Mouse (Mus musculus): ENCODE results near the gene Tmbim1. TPM values are rescaled to one million over a fixed set of nuclear protein-coding genes. Genes with fewer than 3 reads are reported as not detected.
"Not testable (repeated sequence)": the region's sequence is repeated elsewhere in the genome, so short reads cannot be mapped to it uniquely, and the experiment has no call there.

Gene Tmbim1
- polyA plus RNA-seq, 1 experiment from 2014 or later, result 8.0 TPM

DNA sequence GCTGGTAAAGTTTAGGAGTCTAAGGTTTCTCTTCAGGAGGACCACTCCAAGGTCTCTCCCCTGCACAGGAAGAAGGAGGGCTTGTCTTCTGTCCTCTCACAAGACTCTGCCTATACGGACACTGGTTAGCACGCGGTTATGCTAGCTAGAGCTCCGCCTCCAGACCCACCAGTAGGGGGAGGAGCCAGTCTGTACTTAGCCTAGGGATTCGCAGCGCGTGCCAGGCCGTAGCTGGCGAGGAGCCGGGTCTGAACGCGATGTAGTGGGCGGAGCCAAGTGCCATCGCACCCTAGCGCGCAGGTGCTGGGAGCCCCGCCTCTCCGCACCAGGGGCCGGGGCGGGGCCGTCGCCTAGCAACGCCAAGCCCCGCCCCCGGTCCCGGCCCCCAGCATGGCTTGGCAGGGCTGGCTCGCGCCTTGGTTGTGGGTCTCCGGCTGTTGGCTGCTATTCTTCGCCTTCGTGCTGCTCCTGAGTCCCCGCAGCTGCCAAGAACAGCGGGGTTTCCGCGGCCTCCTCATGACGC is 26.9 kb upstream of the Tmbim1 start:
- Histone ChIP-seq H3K27me3 (ENCODE audit: control insufficient read depth, insufficient read depth, low read length) (no peaks in the 10 kb centered on the region), H3K4me3 (replicated peaks; ENCODE audit: low read length) (peak overlapping the region; percentile 43), H3K36me3 (replicated peaks; ENCODE audit: control insufficient read depth, insufficient read depth) (peaks cover 7% of the 10 kb centered on the region; the same call in 1 of the 2 replicates), H3K4me2 (replicated peaks) (peak overlapping the region; percentile 85), H3K4me1 (replicated peaks; ENCODE audit: control insufficient read depth, insufficient read depth, low read length) (peaks cover 13% of the 10 kb centered on the region), H3K9ac (peak overlapping the region; percentile 58), H3K27ac (peak overlapping the region; percentile 80), H3K9me3 (ENCODE audit: control insufficient read depth, low read length) (no peaks in the 10 kb centered on the region)
- DNase-seq (ENCODE audit: low spot score) (peak; percentile 97), ATAC-seq (ENCODE audit: low FRiP score) (peak; percentile 95)
- WGBS, result 0% methylated on average over 33 of the region's 36 CpGs

DNA sequence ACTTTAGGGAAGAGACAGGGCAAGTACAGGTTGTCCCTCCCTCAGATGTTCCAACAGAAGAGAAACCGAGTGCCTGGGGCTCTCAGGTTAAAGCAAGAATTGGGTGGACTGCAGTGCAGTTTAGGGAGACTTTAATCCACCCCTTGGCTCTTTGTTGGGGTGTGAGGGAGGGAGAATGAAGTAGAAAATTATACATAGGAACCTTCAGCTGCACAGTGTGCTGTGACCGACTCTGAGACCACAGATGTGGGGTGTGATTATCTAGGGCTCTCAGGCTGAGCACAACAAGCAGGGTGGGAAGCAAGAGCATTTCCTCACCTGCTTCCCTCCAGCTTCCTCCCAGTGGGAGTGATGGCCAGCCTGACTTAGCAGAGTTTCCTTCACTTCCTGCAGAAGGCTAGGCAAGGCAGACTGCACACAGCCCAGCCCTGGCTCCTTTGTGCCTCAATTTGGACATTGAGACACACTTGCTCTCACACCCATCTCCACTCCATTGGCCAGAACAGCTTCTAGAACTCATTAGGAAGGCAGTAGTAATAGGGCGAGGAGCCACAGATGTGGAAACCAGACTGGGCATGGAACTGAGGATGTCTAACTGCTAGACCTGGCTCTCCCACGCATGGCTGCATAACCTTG is 25.7 kb upstream of the Tmbim1 start:
- WGBS, result 81% methylated on average over 4 of the region's 4 CpGs

DNA sequence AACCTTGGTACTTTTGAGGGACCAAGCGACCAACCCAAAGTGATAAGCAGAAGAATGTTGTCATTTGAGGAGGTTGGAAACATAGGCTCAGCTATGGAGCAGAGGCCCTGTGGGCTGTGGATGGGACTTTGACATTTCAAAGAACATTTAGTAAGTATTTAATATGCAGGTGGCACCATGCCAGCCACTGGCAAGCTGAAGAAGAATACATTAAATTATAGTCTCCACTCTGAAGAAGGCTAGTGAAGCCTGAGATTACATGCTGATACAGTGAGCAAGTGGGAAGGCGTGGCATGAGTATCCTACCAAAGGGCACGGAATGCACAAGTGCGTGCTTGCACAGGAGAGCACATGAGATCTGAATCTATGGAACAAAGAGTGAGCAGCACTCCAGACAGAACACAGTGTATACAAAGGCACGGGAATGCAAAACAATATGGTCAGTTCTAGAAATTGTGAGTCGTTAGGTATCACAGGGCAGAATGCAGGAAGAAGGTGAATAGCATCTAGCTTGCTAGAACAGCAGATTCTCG is 24.5 kb upstream of the Tmbim1 start:
- no peak overlapping the region for H3K27ac ChIP-seq
- ATAC-seq (ENCODE audit: low FRiP score), result no peak

More for the DNA sequence above, 25.7 kb upstream of the Tmbim1 start:
- Histone ChIP-seq H3K9me3 (ENCODE audit: control insufficient read depth, low read length) (no peaks in the 10 kb centered on the region), H3K27ac (no peak overlapping the region), H3K9ac (no peak overlapping the region), H3K4me2 (replicated peaks) (no peak overlapping the region), H3K27me3 (ENCODE audit: control insufficient read depth, insufficient read depth, low read length) (no peaks in the 10 kb centered on the region), H3K4me3 (replicated peaks; ENCODE audit: low read length) (no peak overlapping the region), H3K36me3 (replicated peaks; ENCODE audit: control insufficient read depth, insufficient read depth) (peaks cover 7% of the 10 kb centered on the region; the same call in 1 of the 2 replicates), H3K4me1 (replicated peaks; ENCODE audit: control insufficient read depth, insufficient read depth, low read length) (peaks cover 13% of the 10 kb centered on the region)
- ATAC-seq (ENCODE audit: low FRiP score), result no peak
- no peak for DNase-seq (ENCODE audit: low spot score)

DNA sequence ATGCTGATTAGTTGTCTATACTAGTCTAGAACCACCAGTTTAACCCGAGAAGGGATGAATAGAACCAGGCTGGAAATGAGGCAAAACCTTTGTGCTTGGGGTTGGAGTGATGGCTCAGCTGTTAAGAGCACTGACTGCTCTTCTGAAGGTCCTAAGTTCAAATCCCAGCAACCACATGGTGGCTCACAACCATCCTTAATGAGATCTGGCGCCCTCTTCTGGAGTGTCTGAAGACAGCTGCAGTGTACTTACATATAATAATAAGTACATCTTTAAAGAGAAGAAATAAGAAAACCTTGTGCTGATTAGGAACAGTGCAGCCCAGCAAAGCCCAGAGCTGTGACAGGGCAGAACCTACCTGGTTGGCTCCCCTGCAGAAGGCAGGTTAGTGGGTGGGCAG is 21.5 kb upstream of the Tmbim1 start:
- not testable (repeated sequence) for H3K4me1 ChIP-seq (replicated peaks; ENCODE audit: control insufficient read depth, insufficient read depth, low read length); H3K27me3 ChIP-seq (ENCODE audit: control insufficient read depth, insufficient read depth, low read length); H3K9me3 ChIP-seq (ENCODE audit: control insufficient read depth, low read length); H3K9ac ChIP-seq; H3K4me3 ChIP-seq (replicated peaks; ENCODE audit: low read length); H3K4me2 ChIP-seq (replicated peaks); H3K27ac ChIP-seq; ATAC-seq (ENCODE audit: low FRiP score); H3K36me3 ChIP-seq (replicated peaks; ENCODE audit: control insufficient read depth, insufficient read depth); DNase-seq (ENCODE audit: low spot score)
- WGBS, result 75% methylated on average over 2 of the region's 2 CpGs

More for the DNA sequence above, 24.5 kb upstream of the Tmbim1 start:
- peaks cover 7% of the 10 kb centered on the region; the same call in 1 of the 2 replicates for H3K36me3 ChIP-seq (replicated peaks; ENCODE audit: control insufficient read depth, insufficient read depth)
- no peaks in the 10 kb centered on the region for H3K27me3 ChIP-seq (ENCODE audit: control insufficient read depth, insufficient read depth, low read length)
- H3K9ac ChIP-seq, result no peak overlapping the region
- H3K4me2 ChIP-seq (replicated peaks), result no peak overlapping the region
- no peak for DNase-seq (ENCODE audit: low spot score)
- WGBS, result 81% methylated on average over 7 of the region's 7 CpGs
- no peaks in the 10 kb centered on the region for H3K9me3 ChIP-seq (ENCODE audit: control insufficient read depth, low read length)
- H3K4me1 ChIP-seq (replicated peaks; ENCODE audit: control insufficient read depth, insufficient read depth, low read length), result peaks cover 8% of the 10 kb centered on the region
- H3K4me3 ChIP-seq (replicated peaks; ENCODE audit: low read length), result no peak overlapping the region

DNA sequence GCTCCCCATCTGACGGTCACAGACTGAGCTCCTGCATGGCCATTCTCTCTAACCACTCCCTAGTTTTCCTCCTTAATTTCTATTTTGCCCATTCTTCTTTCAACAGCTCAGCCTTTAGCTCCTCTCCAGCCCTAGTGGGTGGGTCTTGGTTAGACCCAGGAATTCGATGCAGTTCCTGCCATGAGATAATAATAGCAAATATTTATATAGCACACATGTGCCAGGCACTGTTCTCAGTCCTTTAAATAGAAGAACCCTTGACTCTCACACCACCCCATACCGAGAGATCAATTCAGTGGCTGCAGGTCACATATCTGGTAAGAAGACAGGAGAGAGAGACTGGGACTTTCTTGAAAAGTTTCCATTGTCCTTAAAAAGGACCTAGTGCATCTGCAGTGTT is 16.0 kb upstream of the Tmbim1 start:
- H3K27me3 ChIP-seq (ENCODE audit: control insufficient read depth, insufficient read depth, low read length), result no peaks in the 10 kb centered on the region
- no peak overlapping the region for H3K27ac ChIP-seq
- WGBS, result 87% methylated on average over 3 of the region's 3 CpGs
- H3K4me3 ChIP-seq (replicated peaks; ENCODE audit: low read length), result no peak overlapping the region
- H3K36me3 ChIP-seq (replicated peaks; ENCODE audit: control insufficient read depth, insufficient read depth), result no peaks in the 10 kb centered on the region
- no peak overlapping the region for H3K4me2 ChIP-seq (replicated peaks)
- DNase-seq (ENCODE audit: low spot score) (no peak), ATAC-seq (ENCODE audit: low FRiP score) (no peak)
- no peaks in the 10 kb centered on the region for H3K9me3 ChIP-seq (ENCODE audit: control insufficient read depth, low read length)
- no peaks in the 10 kb centered on the region for H3K4me1 ChIP-seq (replicated peaks; ENCODE audit: control insufficient read depth, insufficient read depth, low read length)
- no peak overlapping the region for H3K9ac ChIP-seq

DNA sequence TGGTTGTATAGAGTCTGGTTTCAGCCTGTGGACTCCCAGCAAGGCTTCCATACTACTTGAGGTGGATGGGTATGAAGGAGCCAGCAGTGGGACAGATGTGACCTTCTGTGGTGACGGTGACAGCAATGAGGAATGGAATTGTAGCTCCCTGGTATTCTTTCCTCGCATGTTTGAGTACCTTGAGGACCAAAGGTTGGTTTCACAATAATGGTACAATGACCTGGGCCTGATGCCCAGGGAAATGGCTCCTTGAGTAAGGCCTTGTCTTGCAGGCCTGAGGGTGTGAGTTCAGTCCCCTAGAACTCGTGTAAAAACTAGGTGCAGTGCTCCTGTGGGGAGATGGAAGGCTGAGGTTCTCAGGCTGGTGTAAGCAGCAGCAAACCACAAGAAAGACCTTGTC is 13.3 kb upstream of the Tmbim1 start:
- Histone ChIP-seq H3K9me3 (ENCODE audit: control insufficient read depth, low read length) (no peaks in the 10 kb centered on the region), H3K4me1 (replicated peaks; ENCODE audit: control insufficient read depth, insufficient read depth, low read length) (no peaks in the 10 kb centered on the region), H3K27me3 (ENCODE audit: control insufficient read depth, insufficient read depth, low read length) (no peaks in the 10 kb centered on the region), H3K36me3 (replicated peaks; ENCODE audit: control insufficient read depth, insufficient read depth) (no peaks in the 10 kb centered on the region), H3K27ac (no peak overlapping the region), H3K4me2 (replicated peaks) (no peak overlapping the region), H3K4me3 (replicated peaks; ENCODE audit: low read length) (no peak overlapping the region), H3K9ac (no peak overlapping the region)
- ATAC-seq (ENCODE audit: low FRiP score), result no peak
- WGBS, result 92% methylated on average over 3 of the region's 3 CpGs
- no peak for DNase-seq (ENCODE audit: low spot score)

DNA sequence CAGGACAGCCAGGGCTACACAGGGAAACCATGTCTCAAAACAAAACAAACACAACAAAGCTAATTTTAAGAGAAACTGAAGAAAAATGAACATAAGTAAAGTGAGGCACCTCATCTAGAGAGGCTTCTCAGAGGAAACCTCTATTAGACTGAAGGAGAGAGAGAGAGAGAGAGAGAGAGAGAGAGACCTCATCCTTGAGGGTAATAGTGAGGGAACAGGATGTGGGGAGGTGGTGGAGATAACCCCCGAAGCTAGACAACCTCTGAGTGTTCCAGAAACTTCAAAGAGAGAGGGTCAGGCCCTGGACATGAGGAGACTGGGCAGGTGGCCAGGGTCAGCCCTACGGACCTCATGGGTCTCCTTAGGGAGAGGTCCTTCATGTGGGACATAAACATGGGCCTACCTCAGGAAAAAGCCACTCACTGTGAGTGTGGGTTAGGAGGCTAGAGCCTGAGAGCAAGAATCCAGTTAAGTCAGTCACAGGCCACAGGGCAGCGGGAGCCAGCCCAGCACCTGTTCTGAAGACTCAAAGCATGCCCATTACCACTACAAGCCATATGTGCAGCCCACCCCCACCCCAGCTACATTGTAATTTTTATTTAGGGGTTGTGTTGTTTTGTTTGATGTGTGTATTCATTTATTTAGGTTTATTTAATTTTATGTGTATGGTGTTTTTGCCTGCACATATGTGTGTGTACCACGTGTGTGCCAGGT is 10.8 kb upstream of the Tmbim1 start:
- ATAC-seq (ENCODE audit: low FRiP score), result no peak
- 86% methylated on average over 4 of the region's 4 CpGs for WGBS
- no peak for DNase-seq (ENCODE audit: low spot score)
- Histone ChIP-seq H3K4me2 (replicated peaks) (no peak overlapping the region), H3K27me3 (ENCODE audit: control insufficient read depth, insufficient read depth, low read length) (no peaks in the 10 kb centered on the region), H3K36me3 (replicated peaks; ENCODE audit: control insufficient read depth, insufficient read depth) (no peaks in the 10 kb centered on the region), H3K4me1 (replicated peaks; ENCODE audit: control insufficient read depth, insufficient read depth, low read length) (no peaks in the 10 kb centered on the region), H3K27ac (no peak overlapping the region), H3K9ac (no peak overlapping the region), H3K9me3 (ENCODE audit: control insufficient read depth, low read length) (no peaks in the 10 kb centered on the region), H3K4me3 (replicated peaks; ENCODE audit: low read length) (no peak overlapping the region)

DNA sequence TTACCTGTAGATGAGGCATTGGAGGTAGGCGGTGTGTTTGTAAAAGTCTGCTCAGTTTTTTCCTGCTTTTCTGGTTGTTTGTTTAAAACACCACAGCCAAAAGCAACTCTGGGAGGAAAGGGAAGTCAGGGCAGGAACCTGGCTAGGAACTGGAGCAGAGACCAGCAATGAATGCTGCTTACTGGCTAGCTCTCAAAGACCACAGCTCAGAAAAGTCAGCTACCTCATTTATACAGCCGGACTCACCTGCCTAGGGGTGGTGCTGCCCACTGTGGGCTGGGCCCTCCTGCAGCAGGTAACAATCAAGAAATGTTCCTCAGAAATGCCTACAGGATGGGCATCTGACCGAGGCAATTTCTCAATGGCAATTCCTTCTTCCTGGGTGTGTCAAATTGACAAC is 9.4 kb upstream of the Tmbim1 start:
- WGBS, result 93% methylated on average over 3 of the region's 3 CpGs

DNA sequence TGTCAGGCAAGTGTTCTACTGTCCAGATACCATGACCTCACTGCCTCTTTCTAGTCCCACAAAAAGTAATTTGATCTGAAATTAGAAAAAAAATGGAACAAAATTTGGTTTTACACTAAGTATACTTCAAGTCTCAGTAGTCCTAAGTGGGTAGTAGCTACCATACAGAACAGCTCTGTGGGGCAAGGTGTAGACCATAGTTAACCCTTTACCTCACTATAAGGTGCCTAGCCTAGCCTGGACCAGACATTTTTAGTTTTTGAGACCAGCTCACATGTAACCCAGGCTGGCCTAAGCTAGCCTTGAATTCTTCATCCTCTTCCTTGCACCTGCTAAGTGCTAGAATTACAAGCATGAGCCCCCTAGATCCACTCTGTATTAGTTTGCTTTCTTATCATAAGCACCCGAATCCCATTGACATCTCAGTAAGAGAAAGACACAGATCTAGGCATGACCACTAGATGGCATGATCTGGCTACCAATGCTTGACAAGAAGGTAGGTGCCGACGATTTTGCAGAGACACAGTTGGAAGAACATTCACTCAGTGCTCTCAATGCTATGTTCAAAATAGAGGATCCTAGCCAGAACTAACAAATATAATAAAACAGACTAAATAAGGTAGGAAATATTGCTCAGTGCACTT is 7.7 kb upstream of the Tmbim1 start:
- Histone ChIP-seq H3K4me2 (replicated peaks) (no peak overlapping the region), H3K27me3 (ENCODE audit: control insufficient read depth, insufficient read depth, low read length) (no peaks in the 10 kb centered on the region), H3K9ac (no peak overlapping the region), H3K36me3 (replicated peaks; ENCODE audit: control insufficient read depth, insufficient read depth) (no peaks in the 10 kb centered on the region), H3K27ac (no peak overlapping the region), H3K9me3 (ENCODE audit: control insufficient read depth, low read length) (no peaks in the 10 kb centered on the region), H3K4me1 (replicated peaks; ENCODE audit: control insufficient read depth, insufficient read depth, low read length) (no peaks in the 10 kb centered on the region), H3K4me3 (replicated peaks; ENCODE audit: low read length) (no peak overlapping the region)
- peak; percentile 87 for DNase-seq (ENCODE audit: low spot score)
- ATAC-seq (ENCODE audit: low FRiP score), result peak; percentile 51; the same call in 1 of the 2 replicates
- 5% methylated on average over 3 of the region's 3 CpGs for WGBS

More for the DNA sequence above, 9.4 kb upstream of the Tmbim1 start:
- Histone ChIP-seq H3K27me3 (ENCODE audit: control insufficient read depth, insufficient read depth, low read length) (no peaks in the 10 kb centered on the region), H3K36me3 (replicated peaks; ENCODE audit: control insufficient read depth, insufficient read depth) (no peaks in the 10 kb centered on the region), H3K4me2 (replicated peaks) (no peak overlapping the region), H3K9me3 (ENCODE audit: control insufficient read depth, low read length) (no peaks in the 10 kb centered on the region), H3K4me3 (replicated peaks; ENCODE audit: low read length) (no peak overlapping the region), H3K4me1 (replicated peaks; ENCODE audit: control insufficient read depth, insufficient read depth, low read length) (no peaks in the 10 kb centered on the region), H3K27ac (no peak overlapping the region), H3K9ac (no peak overlapping the region)
- ATAC-seq (ENCODE audit: low FRiP score), result no peak
- no peak for DNase-seq (ENCODE audit: low spot score)

All from hindbrain, embryonic 14.5 days (tissue).